8 mouse cellular contexts compared by ENCODE assay signal in genomic region chr7:137436901-137437300, GRCm38 (mm10). TPM values are rescaled to one million over a fixed set of nuclear protein-coding genes. Genes with fewer than 3 reads are reported as not detected.
DNase-seq lines count a peak whose midpoint lies in the region; ATAC-seq and TF ChIP-seq lines count a peak whose summit lies in the region.

No protein-coding gene starts in this region.

- ATAC-seq in heart, embryonic 11.5 days (replicated peaks; ENCODE audit: insufficient number of reproducible peaks, low FRiP score, low TSS enrichment): no peak
- ATAC-seq in G1E (ENCODE audit: extremely low read depth, insufficient number of reproducible peaks, low FRiP score, poor library complexity, severe bottlenecking): no peak
- ATAC-seq in forebrain, embryonic 15.5 days (replicated peaks): no peak
- no peak for ATAC-seq in liver, embryonic 13.5 days (ENCODE audit: low read depth)

- H3K27ac ChIP-seq in heart, embryonic 11.5 days (ENCODE audit: low read depth, low read length): peak overlapping the region; percentile 25; the same call in 1 of the 2 replicates
- no peak overlapping the region for H3K27ac ChIP-seq in forebrain, embryonic 15.5 days (replicated peaks)
- no peak overlapping the region for H3K27ac ChIP-seq in liver, embryonic 13.5 days

- H3K36me3 ChIP-seq in heart, embryonic 11.5 days (ENCODE audit: control insufficient read depth, insufficient read depth, low read length): no peaks in the 10 kb centered on the region
- H3K36me3 ChIP-seq in G1E (replicated peaks): peaks cover 19% of the 10 kb centered on the region
- no peaks in the 10 kb centered on the region for H3K36me3 ChIP-seq in forebrain, embryonic 15.5 days
- H3K36me3 ChIP-seq in liver, embryonic 13.5 days: peaks cover 3% of the 10 kb centered on the region; the same call in 1 of the 2 replicates

- DNase-seq in heart, postnatal 14 days: no peak
- no peak for DNase-seq in G1E (ENCODE audit: low spot score)
- DNase-seq in liver, embryonic 13.5 days: no peak
- no peak for DNase-seq in left cerebral cortex, postnatal 14 days (ENCODE audit: low spot score in 2 of 2)
- DNase-seq in frontal cortex, postnatal 10 days (ENCODE audit: low spot score in 2 of 2): no peak
- DNase-seq in gastrocnemius, postnatal 25 days: no peak

- peak overlapping the region; percentile 90 for H3K4me2 ChIP-seq in heart, embryonic 11.5 days
- H3K4me2 ChIP-seq in forebrain, embryonic 15.5 days (replicated peaks): peak overlapping the region; percentile 62; the same call in 1 of the 2 replicates
- peak overlapping the region; percentile 93 for H3K4me2 ChIP-seq in liver, embryonic 13.5 days

- H3K27me3 ChIP-seq in heart, embryonic 11.5 days (ENCODE audit: control insufficient read depth, insufficient read depth, low read length): no peaks in the 10 kb centered on the region
- H3K27me3 ChIP-seq in G1E (ENCODE audit: insufficient read depth, low read length): no peaks in the 10 kb centered on the region; the same call in 1 of the 2 replicates
- H3K27me3 ChIP-seq in forebrain, embryonic 15.5 days: no peaks in the 10 kb centered on the region
- H3K27me3 ChIP-seq in liver, embryonic 13.5 days: no peaks in the 10 kb centered on the region

- no peaks in the 10 kb centered on the region for H3K9me3 ChIP-seq in heart, embryonic 11.5 days (replicated peaks; ENCODE audit: control insufficient read depth, low read length)
- no peaks in the 10 kb centered on the region for H3K9me3 ChIP-seq in G1E (replicated peaks)
- H3K9me3 ChIP-seq in forebrain, embryonic 15.5 days: no peaks in the 10 kb centered on the region
- no peaks in the 10 kb centered on the region for H3K9me3 ChIP-seq in liver, embryonic 13.5 days (replicated peaks)

- H3K9ac ChIP-seq in heart, embryonic 11.5 days (ENCODE audit: low read depth, low read length): no peak overlapping the region
- H3K9ac ChIP-seq in forebrain, embryonic 15.5 days (replicated peaks): no peak overlapping the region
- no peak overlapping the region for H3K9ac ChIP-seq in liver, embryonic 13.5 days

- WGBS in heart, embryonic 11.5 days (ENCODE audit: insufficient replicate concordance): 71% methylated on average over 6 of the region's 6 CpGs
- 79% methylated on average over 6 of the region's 6 CpGs for WGBS in forebrain, embryonic 15.5 days
- 67% methylated on average over 6 of the region's 6 CpGs for WGBS in liver, embryonic 13.5 days (ENCODE audit: insufficient replicate concordance)

- intact Hi-C loops in heart, postnatal 14 days (cut with DNase I): no loop called here
- intact Hi-C loops in left cerebral cortex, postnatal 14 days (cut with DNase I): loop anchor here (2.0 kb wide), 1 partner anchor 26 kb away; the partner anchor contains the start of gene 9430038I01Rik

- peaks cover 6% of the 10 kb centered on the region; the same call in 1 of the 2 replicates for H3K4me1 ChIP-seq in heart, embryonic 11.5 days (ENCODE audit: control insufficient read depth, insufficient read depth, low read length)
- peaks cover 27% of the 10 kb centered on the region for H3K4me1 ChIP-seq in G1E (ENCODE audit: insufficient read depth, low read depth, low read length)
- H3K4me1 ChIP-seq in forebrain, embryonic 15.5 days: peaks cover 25% of the 10 kb centered on the region
- peaks cover 47% of the 10 kb centered on the region for H3K4me1 ChIP-seq in liver, embryonic 13.5 days (replicated peaks)

- TF ChIP-seq CTCF in G1E (IDR thresholded peaks at IDR 0.05; ENCODE audit: low read depth, low read length): no peak

- H3K4me3 ChIP-seq in heart, embryonic 11.5 days (ENCODE audit: low read depth, low read length): peak overlapping the region; percentile 81; the same call in 1 of the 2 replicates
- peak overlapping the region; percentile 88; the same call in 1 of the 2 replicates for H3K4me3 ChIP-seq in G1E (ENCODE audit: low read depth, low read length)
- peak overlapping the region; percentile 96; the same call in 1 of the 2 replicates for H3K4me3 ChIP-seq in forebrain, embryonic 15.5 days
- peak overlapping the region; percentile 91 for H3K4me3 ChIP-seq in liver, embryonic 13.5 days (replicated peaks)

RNA-seq across cellular contexts. Expression of gene Glrx3, which starts 0.5 kb away (rescaled TPM):
- polyA plus RNA-seq in heart, embryonic 11.5 days (2014; fragmentation: Nextera tagmentation; extraction: Ambion mirVana): 202 and 211 TPM in 2 replicates
- total RNA-seq in heart, postnatal 14 days (2021): 100 to 1,000 TPM; 115 to 129 TPM
- total RNA-seq in G1E (2014; fragmentation: Nextera tagmentation) (113 and 120 TPM in 2 replicates), G1E (2017) (171 and 187 TPM in 2 replicates)
- polyA plus RNA-seq in G1E (2012): 240 and 252 TPM in 2 replicates
- 259 and 261 TPM in 2 replicates for polyA plus RNA-seq in forebrain, embryonic 15.5 days (2015; fragmentation: Nextera tagmentation; extraction: Ambion mirVana)
- polyA plus RNA-seq in liver, embryonic 13.5 days (2015; fragmentation: Nextera tagmentation; extraction: Ambion mirVana): 117 and 123 TPM in 2 replicates
- 100 to 1,000 TPM; 113 to 117 TPM for total RNA-seq in left cerebral cortex, postnatal 14 days (2021)
- total RNA-seq in gastrocnemius, postnatal 25 days (2021): 100 to 1,000 TPM in 1 of 2 experiments, 10 to 100 TPM in 1; 99.3 to 111 TPM

RNA-seq across cellular contexts. Expression of gene 9430038I01Rik, which starts 26.3 kb away (rescaled TPM):
- 17.4 TPM in 2 replicates for polyA plus RNA-seq in heart, embryonic 11.5 days (2014; fragmentation: Nextera tagmentation; extraction: Ambion mirVana)
- 1 to 10 TPM; 7.7 to 8.0 TPM for total RNA-seq in heart, postnatal 14 days (2021)
- total RNA-seq in G1E (2014; fragmentation: Nextera tagmentation) (2.7 and 6.7 TPM in 2 replicates), G1E (2017) (15.7 and 18.3 TPM in 2 replicates)
- 13.0 and 16.9 TPM in 2 replicates for polyA plus RNA-seq in G1E (2012)
- polyA plus RNA-seq in forebrain, embryonic 15.5 days (2015; fragmentation: Nextera tagmentation; extraction: Ambion mirVana): 9.8 and 11.6 TPM in 2 replicates
- polyA plus RNA-seq in liver, embryonic 13.5 days (2015; fragmentation: Nextera tagmentation; extraction: Ambion mirVana): 9.2 and 9.5 TPM in 2 replicates
- total RNA-seq in left cerebral cortex, postnatal 14 days (2021): 1 to 10 TPM; 5.7 to 6.9 TPM
- total RNA-seq in gastrocnemius, postnatal 25 days (2021): 1 to 10 TPM; 2.7 to 3.9 TPM
